Mouse (Mus musculus): ENCODE data around the gene Tmem151a. TPM values are rescaled to one million over a fixed set of nuclear protein-coding genes. Genes with fewer than 3 reads are reported as not detected.
A peak's percentile ranks its signal among the peaks of the same experiment; 100 is the strongest.
"Not testable (repeated sequence)": the region's sequence is repeated elsewhere in the genome, so short reads cannot be mapped to it uniquely, and the experiment has no call there.

The Tmem151a gene
- total RNA-seq, 4 experiments from 2014 or later: 0.12 TPM; not detected in 3

GRCm38 (mm10) chr19:5094746-5095417 is 9.6 kb upstream of the Tmem151a start:
- no peak for DNase-seq (ENCODE audit: low spot score in 2 of 2)

DNA sequence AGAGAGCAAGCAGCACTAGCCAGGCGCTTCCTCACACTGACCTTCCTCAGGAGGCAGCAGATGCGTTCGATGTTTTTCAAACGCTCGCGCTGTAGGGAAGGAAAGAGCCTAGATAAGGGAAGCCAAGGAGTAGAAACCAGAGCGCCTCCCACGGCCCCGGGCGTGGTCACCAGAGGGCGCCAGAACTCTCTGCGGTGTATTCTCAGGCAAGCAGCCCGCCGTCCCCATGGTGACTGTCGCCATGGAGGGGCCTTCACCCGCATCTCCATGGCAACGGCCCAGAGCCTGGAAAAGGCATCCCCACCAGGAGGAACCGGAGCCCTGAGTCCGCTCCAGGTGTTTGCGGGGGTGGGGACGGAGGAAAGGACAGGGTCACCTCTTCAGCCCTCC is 8.9 kb upstream of the Tmem151a start:
- DNase-seq (ENCODE audit: low spot score in 2 of 2): peak; percentile 78 to 79

GRCm38 (mm10) chr19:5093481-5094242 is 8.3 kb upstream of the Tmem151a start:
- no peak for DNase-seq (ENCODE audit: low spot score in 2 of 2)

- DNase-seq (ENCODE audit: low spot score in 2 of 2): no peak
Measured at GRCm38 (mm10) chr19:5092083-5092482, 6.8 kb upstream of the Tmem151a start.

- no peak for DNase-seq (ENCODE audit: low spot score in 2 of 2)
Measured at GRCm38 (mm10) chr19:5089324-5089723, 4.0 kb upstream of the Tmem151a start.

DNA sequence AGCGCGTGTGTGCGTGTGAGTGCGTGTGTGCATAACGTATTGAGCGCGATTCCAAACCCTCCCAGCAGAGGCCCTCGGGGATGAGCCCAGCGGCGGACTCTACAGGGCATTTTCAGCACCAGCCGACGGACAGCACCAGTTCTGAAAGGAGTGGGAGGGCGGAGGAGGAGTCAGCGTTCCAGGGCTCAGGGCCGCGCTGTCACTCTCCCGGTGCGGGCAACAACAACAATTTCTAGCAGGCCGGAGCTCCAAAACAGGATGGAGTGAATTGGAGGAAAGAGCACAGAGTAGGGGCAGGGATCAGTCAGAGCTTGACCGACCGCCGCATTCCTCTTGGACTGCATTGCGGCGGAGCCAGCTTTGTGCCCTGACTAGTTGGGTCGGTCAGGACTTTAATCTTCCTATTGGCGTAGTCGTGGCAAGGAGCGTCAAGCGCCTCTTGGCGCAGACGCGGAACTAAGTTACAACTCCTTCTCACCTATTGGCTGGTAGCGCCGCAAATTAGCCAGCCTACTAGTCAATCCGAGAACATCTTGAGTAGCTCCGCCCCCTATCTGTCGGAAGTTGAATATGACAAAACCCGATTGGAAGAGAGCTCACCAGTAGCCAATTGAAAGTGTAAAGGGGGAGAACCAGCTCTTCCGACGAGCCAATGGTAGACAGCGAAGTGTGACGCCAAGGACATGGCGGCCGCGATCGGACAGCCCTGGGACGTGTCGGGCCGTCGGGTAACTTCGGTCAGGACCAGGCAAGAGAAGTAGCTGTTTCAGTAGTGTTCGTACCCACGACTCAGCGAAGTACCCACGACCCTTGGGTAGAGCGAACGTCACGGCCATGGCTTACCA is 2.8 kb upstream of the Tmem151a start, which contains the start of gene Yif1a:
Yif1a (plus strand) TSS at position 655 of the 845 bp plus-strand sequence.
- DNase-seq (ENCODE audit: low spot score in 2 of 2): peak; percentile 88 to 91

- not testable (repeated sequence) for DNase-seq (ENCODE audit: low spot score in 2 of 2)
Measured at GRCm38 (mm10) chr19:5086533-5086932, 1.2 kb upstream of the Tmem151a start.

- no peak for DNase-seq (ENCODE audit: low spot score in 2 of 2)
Measured at GRCm38 (mm10) chr19:5084834-5085144, 542 bp downstream of the Tmem151a start.

DNA sequence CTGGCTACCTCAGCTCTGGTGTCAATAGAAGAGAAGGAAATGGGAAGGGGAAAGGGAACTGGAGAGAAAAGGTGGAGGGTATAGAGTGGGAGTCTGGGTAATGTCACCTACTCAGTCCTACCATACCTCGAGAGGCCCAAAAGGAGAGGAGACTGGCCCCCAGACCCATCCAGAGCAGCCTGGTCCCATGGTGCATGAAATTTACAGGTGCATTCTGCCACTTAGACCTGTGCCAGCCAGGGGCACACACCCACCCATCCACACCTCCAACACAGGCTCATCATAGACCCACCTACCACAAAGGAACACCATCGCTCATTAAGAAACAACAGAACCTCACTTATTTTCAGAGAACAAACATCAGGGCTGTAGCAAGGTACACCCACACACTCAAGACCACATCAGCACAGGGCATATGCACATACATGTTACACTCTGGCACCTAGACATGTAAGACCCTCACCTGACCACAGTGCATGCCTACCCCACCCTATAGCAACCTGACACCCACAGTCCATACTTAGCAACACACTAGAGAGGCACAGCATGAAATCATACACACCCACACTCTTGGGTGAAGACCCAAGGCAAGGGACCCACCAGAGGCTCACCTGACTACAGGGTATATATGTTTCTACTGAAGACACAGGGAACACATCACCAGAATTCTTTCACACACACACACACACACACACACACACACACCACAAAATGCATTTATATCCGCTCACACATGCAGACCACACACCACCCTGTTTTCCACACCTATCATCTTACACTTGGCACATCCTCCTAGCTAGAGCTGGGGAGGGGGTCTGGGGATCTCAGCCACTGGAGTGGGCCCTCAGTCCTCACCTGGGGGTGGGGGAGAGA is 1.1 kb downstream of the Tmem151a start:
- DNase-seq (ENCODE audit: low spot score in 2 of 2): no peak

- no peak for DNase-seq (ENCODE audit: low spot score in 2 of 2)
Measured at GRCm38 (mm10) chr19:5082596-5082995, 2.7 kb downstream of the Tmem151a start.

GRCm38 (mm10) chr19:5082005-5082404 is 3.3 kb downstream of the Tmem151a start:
- DNase-seq (ENCODE audit: low spot score in 2 of 2): no peak

GRCm38 (mm10) chr19:5079279-5079678 is 6.1 kb downstream of the Tmem151a start:
- no peak for DNase-seq (ENCODE audit: low spot score in 2 of 2)

DNA sequence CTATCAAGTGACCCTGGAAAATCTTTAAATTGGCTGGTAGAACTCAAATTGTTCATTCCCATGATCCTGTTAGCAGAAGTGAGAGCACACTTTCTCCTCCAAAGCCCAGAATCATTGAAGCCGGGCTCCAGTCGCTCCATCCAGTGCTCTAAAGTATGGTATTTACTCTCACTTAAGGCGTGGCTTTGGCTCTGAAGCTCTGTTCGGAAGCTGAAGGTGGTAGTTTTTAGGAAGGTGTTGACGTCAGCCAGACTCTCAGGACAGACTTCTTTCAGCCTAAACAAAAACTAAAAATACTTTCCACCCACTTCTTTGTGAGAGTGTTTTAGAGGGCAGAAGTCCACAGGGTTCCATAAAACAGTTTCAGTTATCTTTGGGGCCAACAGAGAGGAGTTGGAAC is 11.8 kb downstream of the Tmem151a start:
- DNase-seq (ENCODE audit: low spot score in 2 of 2): no peak

DNA sequence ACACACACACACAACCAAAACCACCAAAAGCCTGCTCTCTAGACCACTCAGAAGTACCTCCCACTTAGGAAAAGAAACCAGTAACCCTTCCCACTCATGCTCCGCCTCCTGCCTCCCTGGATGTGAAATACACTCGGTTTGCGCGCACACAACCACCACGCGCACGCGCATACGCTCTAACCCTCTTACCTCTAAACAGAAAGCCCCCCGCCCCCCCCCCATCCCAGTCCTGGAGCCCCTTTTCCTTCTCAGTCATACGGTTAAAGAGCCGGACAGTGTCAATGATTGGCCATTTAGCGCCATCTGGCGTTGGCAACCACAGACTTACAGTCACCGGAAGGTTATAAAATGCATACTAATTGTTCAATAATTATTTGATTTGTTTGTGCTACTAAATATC is 12.3 kb downstream of the Tmem151a start:
- DNase-seq (ENCODE audit: low spot score in 2 of 2): no peak

GRCm38 (mm10) chr19:5072389-5073019 is 12.8 kb downstream of the Tmem151a start:
- no peak for DNase-seq (ENCODE audit: low spot score in 2 of 2)

DNA sequence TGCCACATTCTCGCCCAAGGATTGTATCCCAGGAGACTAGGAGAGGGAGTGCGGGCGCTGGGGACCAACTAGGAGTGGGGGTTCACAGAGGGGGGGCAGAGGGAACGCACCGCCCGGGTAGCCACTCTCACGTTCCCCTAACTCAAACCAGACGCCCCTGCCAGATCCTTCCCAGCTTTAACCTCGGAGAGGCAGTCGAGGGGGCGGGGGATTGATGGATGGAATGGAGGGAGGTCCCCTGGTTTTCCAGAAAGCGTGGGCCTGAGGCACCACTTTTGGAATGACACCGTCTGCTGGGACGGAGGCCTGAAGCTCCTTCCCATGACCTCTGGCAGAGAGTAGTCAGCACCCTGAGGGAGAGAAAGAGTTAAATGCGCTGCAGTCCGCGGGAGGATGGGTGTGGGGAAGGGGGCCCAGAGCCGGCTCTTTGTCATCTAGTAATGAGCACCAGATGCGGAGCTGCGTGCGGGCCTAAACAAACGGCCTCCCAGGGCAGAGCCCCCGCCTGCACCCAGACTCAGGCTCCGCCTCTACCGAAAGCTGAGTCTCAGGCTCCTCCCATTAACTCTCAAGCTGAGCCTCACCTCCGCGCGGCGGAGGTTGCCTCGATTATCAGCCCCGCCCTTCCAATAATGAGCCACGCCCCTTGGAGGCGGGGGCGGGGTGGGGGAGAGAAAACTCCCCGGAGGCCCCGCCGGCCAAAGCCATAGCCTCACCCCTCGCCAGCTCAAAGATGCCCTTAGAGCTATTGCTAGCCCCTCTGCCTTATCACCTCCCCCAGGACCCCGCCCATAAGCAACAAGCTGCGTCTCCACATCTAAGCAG is 13.6 kb downstream of the Tmem151a start:
- peak; percentile 73 to 79 for DNase-seq (ENCODE audit: low spot score in 2 of 2)

- DNase-seq (ENCODE audit: low spot score in 2 of 2): no peak
Measured at GRCm38 (mm10) chr19:5071077-5071476, 14.3 kb downstream of the Tmem151a start.

DNA sequence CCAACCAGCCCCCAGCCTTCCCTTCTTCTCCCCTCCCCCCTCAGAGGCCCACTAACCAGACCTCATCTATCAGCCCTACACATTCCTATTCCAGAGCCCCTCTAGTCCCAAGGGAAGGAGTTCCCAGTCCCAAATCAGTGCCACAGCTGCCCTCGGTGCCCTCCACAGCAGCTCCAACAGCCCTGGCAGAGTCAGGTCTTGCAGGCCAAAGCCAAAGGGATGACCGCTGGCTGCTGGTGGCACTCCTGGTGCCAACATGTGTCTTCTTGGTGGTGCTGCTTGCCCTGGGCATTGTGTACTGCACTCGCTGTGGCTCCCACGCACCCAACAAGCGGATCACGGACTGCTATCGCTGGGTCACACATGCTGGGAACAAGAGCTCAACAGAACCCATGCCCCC is 15.4 kb downstream of the Tmem151a start:
- no peak for DNase-seq (ENCODE audit: low spot score in 2 of 2)

- no peak for DNase-seq (ENCODE audit: low spot score in 2 of 2)
Measured at GRCm38 (mm10) chr19:5069486-5069885, 15.8 kb downstream of the Tmem151a start.
